Mouse (Mus musculus): ENCODE data around the gene Rdh7. TPM values are rescaled to one million over a fixed set of nuclear protein-coding genes. Genes with fewer than 3 reads are reported as not detected.
"Not testable (repeated sequence)": the region's sequence is repeated elsewhere in the genome, so short reads cannot be mapped to it uniquely, and the experiment has no call there.

Rdh7 gene
- polyA plus RNA-seq, 1 experiment from 2014 or later, result not detected

DNA sequence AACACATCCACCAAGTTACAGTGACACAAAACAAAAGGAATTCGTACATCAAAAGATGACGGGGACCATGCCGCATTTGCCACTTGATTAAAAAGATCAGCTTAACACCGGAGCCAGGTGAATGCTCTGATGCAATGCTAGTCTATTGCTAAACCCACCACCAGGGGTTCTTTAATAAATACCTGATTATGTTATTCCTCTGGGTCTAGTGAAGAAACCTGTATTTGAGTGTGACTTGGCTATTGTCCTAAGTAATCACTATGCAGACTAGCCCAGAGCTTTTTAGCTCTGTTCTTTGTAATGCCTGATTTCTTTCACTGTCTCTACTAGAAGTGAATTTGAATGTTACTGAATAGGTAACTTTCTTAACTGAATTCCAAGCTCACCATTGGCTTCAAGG lies 7.6 kb downstream of the Rdh7 start:
- DNase-seq (ENCODE audit: low spot score), result no peak
- Histone ChIP-seq H3K4me3 (no peak overlapping the region), H3K4me1 (peaks cover 21% of the 10 kb centered on the region), H3K27ac (no peak overlapping the region), H3K9me3 (no peaks in the 10 kb centered on the region), H3K36me3 (no peaks in the 10 kb centered on the region), H3K27me3 (ENCODE audit: insufficient read depth, poor library complexity, severe bottlenecking) (no peaks in the 10 kb centered on the region)
- WGBS, result 84% methylated on average over 4 of the region's 4 CpGs

DNA sequence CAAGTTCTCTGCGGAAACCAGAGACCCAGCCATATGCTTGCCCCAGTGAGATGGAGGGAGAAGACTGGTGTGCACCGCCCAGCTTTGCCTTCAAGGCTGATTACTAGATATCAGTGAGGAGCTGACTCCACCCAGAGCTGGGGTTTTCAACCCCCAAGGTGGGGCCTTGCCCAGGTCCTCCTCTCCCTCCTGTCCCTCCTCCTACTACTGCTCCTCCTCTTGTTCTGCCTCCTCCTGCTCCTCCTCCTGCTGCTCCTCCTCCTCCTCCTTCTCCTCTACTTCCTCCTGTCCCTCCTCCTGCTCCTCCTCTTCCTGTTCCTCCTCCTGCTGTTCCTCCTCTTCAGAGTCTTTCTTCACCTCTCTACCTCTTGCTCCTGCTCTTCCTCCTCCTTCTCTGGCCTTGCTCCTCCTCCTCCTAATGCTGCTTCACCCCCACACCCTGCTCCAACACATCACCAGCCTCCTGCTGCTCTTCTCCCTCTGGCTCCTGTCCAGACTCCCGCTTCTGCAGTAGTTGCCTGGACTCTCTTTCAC lies 9.4 kb downstream of the Rdh7 start:
- Histone ChIP-seq H3K27me3 (ENCODE audit: insufficient read depth, poor library complexity, severe bottlenecking) (no peaks in the 10 kb centered on the region), H3K36me3 (no peaks in the 10 kb centered on the region), H3K4me1 (peaks cover 21% of the 10 kb centered on the region), H3K4me3 (no peak overlapping the region), H3K9me3 (no peaks in the 10 kb centered on the region), H3K27ac (no peak overlapping the region)
- DNase-seq (ENCODE audit: low spot score), result no peak
- WGBS, result 73% methylated on average over 3 of the region's 3 CpGs

DNA sequence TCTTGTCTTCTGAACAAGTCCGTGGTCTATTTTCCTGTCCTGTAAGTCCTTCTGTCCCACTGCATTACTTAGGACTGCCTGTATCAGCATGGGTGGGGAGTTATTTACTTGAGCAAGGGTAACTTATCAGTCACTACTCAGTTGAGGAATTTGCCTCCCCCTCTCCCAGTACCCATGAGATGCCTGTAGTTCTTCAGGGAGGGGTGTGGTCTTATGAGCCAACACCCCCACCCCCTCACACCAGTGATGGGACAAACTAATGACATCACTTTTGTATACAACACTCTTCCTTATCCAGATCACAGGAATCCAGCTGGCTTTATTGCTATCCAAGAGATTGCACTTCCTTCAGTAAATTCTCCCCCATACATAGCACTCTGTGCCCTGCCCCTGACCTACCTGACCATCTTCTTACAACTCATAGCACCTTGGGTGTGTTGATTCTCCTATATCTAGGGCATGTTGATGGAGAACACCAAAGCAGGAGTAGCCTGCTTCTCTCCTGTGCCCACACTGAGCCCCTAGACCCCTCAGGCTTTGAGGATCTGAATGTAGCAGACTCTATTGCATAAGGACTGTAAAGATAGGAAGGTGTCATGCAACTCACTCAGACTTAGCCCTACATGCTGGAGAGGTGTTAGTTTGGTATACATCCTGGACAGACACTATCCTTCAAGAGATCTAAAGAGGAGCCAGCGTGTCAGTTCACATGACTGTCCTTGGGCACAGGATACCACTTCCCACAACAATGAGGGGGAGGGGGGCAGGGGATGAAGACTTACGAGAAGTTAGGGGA lies 10.2 kb downstream of the Rdh7 start:
- DNase-seq (ENCODE audit: low spot score), result no peak
- peaks cover 21% of the 10 kb centered on the region for H3K4me1 ChIP-seq

DNA sequence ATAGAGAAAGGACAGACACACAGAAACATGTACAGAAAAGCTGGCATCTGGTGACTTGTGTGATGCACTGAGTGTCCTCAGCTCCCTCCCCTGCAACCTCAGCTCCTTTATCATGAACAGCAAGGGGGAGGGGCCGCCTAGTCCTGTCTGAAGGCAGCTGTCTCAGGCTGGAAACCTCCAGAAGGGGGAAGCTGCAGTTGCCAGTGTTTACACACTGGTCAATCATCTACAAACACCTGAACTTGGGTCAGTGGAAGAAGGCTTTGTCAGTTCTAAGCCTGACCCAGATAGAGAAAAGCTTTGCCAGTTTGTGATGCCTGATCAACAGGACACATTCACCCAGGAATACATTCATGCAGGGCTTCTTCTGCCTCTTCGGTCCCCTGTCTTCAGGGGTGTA lies 10.9 kb downstream of the Rdh7 start:
- Histone ChIP-seq H3K27ac (no peak overlapping the region), H3K9me3 (no peaks in the 10 kb centered on the region), H3K36me3 (no peaks in the 10 kb centered on the region), H3K27me3 (ENCODE audit: insufficient read depth, poor library complexity, severe bottlenecking) (no peaks in the 10 kb centered on the region), H3K4me1 (peaks cover 21% of the 10 kb centered on the region), H3K4me3 (no peak overlapping the region)
- WGBS, result 14% methylated on average over 2 of the region's 2 CpGs
- DNase-seq (ENCODE audit: low spot score), result no peak

More for the DNA sequence above, 10.2 kb downstream of the Rdh7 start:
- Histone ChIP-seq H3K9me3 (no peaks in the 10 kb centered on the region), H3K4me3 (no peak overlapping the region), H3K27me3 (ENCODE audit: insufficient read depth, poor library complexity, severe bottlenecking) (no peaks in the 10 kb centered on the region), H3K27ac (no peak overlapping the region), H3K36me3 (no peaks in the 10 kb centered on the region)
- 53% methylated on average over 3 of the region's 3 CpGs for WGBS

DNA sequence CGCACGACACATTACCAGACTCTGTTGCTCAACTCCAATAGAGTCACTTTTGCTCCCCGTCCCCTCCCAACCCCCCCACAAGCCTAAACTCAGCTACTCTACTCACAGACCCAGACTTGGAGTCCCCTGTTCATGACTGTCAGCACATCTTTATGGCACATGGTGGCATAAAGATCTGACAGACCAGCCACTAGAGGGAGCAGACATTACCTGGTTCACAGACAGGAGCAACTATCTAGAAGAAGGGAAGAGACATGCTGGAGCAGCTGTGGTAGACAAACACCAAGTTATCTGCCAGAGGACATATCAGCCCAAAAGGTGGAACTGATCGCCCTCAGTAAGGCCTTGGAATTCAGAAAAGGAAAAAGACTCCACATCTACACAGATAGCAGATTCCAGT lies 16.1 kb downstream of the Rdh7 start:
- DNase-seq (ENCODE audit: low spot score), result no peak
- Histone ChIP-seq H3K9me3 (no peaks in the 10 kb centered on the region), H3K4me3 (no peak overlapping the region), H3K27me3 (ENCODE audit: insufficient read depth, poor library complexity, severe bottlenecking) (no peaks in the 10 kb centered on the region), H3K27ac (no peak overlapping the region), H3K36me3 (no peaks in the 10 kb centered on the region), H3K4me1 (peaks cover under 1% of the 10 kb centered on the region; the same call in 1 of the 2 replicates)
- 76% methylated on average over 4 of the region's 4 CpGs for WGBS

DNA sequence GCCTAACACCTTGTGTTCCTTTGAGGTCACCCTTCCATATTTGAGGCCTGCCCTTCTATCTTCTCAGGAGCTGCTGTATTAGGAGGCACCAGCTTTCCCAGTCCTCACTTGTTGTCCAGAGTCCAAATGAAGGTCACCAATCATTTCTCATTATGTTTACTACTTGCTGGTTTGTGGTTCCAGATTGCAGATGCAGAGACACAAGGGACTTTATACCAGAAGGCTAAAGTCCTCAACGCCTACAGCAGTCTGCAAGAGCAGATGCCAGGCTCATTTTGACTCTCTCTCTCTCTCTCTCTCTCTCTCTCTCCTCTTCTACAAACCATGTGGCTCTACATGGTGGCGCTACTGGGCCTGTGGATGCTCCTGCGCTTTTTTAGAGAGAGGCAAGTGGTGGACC lies 22.4 kb downstream of the Rdh7 start, which contains the start of gene Rdh16f2:
Rdh16f2 (plus strand) TSS at position 243 of the 400 bp plus-strand sequence.
- 71% methylated on average over 3 of the region's 3 CpGs for WGBS
- Histone ChIP-seq H3K4me1 (no peaks in the 10 kb centered on the region), H3K9me3 (no peaks in the 10 kb centered on the region), H3K4me3 (no peak within 1 kb of the TSS), H3K27ac (no peak within 1 kb of the TSS), H3K27me3 (ENCODE audit: insufficient read depth, poor library complexity, severe bottlenecking) (no peaks in the 10 kb centered on the region), H3K36me3 (no peaks in the 10 kb centered on the region)
- DNase-seq (ENCODE audit: low spot score), result no peak

DNA sequence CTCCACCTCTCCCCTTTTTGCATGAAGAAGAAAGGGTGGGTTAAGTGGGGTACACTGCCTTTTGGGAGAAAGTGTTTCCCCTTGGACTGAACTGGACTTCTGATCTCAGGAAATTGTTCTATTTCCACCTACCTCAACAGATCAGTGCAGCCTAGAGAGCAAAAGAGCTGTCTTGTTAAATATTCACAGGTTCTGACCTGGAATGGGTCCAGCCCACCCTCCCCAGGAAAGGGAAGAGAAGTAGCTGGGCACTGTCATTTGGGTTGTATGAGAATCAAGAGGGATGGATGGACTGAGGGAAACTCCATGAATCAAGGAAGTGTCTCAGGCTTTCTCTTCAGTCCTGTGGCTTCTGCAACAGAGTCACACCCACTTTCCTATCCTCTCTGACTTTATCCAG lies 23.7 kb downstream of the Rdh7 start:
- no peaks in the 10 kb centered on the region for H3K4me1 ChIP-seq
- no peaks in the 10 kb centered on the region for H3K27me3 ChIP-seq (ENCODE audit: insufficient read depth, poor library complexity, severe bottlenecking)
- H3K27ac ChIP-seq, result no peak overlapping the region
- no peak for DNase-seq (ENCODE audit: low spot score)
- H3K4me3 ChIP-seq, result no peak overlapping the region
- H3K9me3 ChIP-seq, result no peaks in the 10 kb centered on the region
- no peaks in the 10 kb centered on the region for H3K36me3 ChIP-seq

DNA sequence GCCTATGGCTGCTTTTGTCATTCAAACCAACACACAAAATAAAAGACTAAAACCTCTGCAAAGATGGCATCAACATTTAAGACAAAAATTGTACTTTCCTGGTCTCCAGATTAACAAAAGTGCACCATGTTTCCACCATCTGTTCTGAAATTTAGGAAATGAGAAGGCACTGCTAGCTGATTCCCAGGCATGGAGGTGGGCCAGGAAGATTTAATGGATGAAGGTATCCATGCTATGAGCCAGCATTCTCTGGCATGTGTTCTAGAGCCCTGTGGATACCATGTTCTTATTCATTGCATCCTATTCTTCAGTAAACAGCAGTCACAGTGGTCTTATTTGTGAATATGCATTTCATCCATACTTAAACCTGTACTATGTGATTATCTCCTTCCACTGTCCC lies 32.2 kb downstream of the Rdh7 start:
- H3K27me3 ChIP-seq (ENCODE audit: insufficient read depth, poor library complexity, severe bottlenecking), result no peaks in the 10 kb centered on the region
- no peaks in the 10 kb centered on the region for H3K36me3 ChIP-seq
- no peaks in the 10 kb centered on the region for H3K4me1 ChIP-seq
- no peak overlapping the region for H3K4me3 ChIP-seq
- H3K27ac ChIP-seq, result no peak overlapping the region
- DNase-seq (ENCODE audit: low spot score), result no peak
- H3K9me3 ChIP-seq, result no peaks in the 10 kb centered on the region

DNA sequence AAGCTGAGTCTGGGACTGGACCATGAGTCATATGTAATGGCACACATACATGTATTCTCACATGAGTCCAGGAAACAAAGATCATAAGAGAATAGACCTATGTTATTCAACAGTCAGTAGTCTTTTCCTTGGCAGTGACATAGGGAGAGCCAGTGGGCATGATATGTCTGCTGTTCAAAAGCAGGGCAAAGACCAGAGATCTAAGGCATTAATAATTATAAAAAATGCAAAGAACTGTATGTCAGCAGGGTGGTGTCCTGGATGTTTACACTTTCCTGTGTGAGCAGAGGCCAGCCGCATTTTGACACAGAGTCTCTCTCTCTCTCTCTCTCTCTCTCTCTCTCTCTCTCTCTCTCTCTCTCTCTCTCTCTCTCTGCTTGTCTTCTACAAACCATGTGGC lies 39.0 kb downstream of the Rdh7 start, which contains the start of gene Rdh19:
Rdh19 (plus strand) TSS at position 301 of the 400 bp plus-strand sequence.
- Histone ChIP-seq H3K4me3 (no peak within 1 kb of the TSS), H3K4me1 (no peaks in the 10 kb centered on the region), H3K36me3 (no peaks in the 10 kb centered on the region), H3K9me3 (no peaks in the 10 kb centered on the region), H3K27me3 (ENCODE audit: insufficient read depth, poor library complexity, severe bottlenecking) (no peaks in the 10 kb centered on the region), H3K27ac (no peak within 1 kb of the TSS)
- WGBS, result 71% methylated on average over 1 of the region's 1 CpGs
- no peak for DNase-seq (ENCODE audit: low spot score)

DNA sequence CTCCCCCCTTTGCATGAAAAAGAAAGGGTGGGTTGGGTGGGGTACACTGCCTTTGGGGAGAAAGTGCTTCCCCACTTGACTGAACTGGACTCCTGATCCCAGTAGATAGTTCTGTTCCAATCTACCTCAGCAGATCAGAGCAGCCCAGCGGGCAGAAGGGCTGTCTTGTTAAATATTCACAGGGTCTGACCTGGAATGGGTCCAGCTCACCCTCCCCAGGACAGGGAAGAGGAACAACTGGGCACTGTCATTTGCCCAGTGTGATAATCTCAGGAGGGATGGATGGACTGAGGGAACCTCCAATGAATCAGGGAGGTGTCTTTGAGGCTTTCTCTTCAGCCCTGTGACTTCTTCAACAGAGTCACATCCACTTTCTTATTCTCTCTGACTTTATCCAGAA lies 40.5 kb downstream of the Rdh7 start:
- no peaks in the 10 kb centered on the region for H3K4me1 ChIP-seq
- no peaks in the 10 kb centered on the region for H3K9me3 ChIP-seq
- H3K27ac ChIP-seq, result no peak overlapping the region
- H3K4me3 ChIP-seq, result no peak overlapping the region
- DNase-seq (ENCODE audit: low spot score), result no peak
- no peaks in the 10 kb centered on the region for H3K27me3 ChIP-seq (ENCODE audit: insufficient read depth, poor library complexity, severe bottlenecking)
- no peaks in the 10 kb centered on the region for H3K36me3 ChIP-seq
- WGBS, result 76% methylated on average over 1 of the region's 1 CpGs

DNA sequence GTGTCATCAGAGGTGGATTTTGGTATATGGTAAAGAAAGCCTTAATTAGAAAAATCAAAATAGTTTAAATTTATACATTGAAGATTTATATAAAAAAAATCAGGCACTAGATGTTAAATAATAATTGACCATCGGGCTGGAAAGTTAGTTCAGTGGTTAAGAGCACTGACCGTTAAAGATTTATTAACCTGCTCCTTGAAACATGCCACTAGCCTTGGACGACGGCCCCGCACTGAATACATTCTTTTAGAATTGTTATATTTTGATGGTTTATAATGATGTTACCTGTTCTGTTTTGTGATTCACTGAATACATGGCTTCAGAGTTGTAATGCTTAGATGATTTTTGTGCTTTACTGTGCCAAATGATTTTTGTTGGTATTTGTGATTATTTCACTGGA lies 42.7 kb downstream of the Rdh7 start:
- not testable (repeated sequence) for H3K9me3 ChIP-seq; H3K27me3 ChIP-seq (ENCODE audit: insufficient read depth, poor library complexity, severe bottlenecking); H3K4me1 ChIP-seq; H3K4me3 ChIP-seq; H3K27ac ChIP-seq; H3K36me3 ChIP-seq; DNase-seq (ENCODE audit: low spot score)
- 92% methylated on average over 5 of the region's 5 CpGs for WGBS

DNA sequence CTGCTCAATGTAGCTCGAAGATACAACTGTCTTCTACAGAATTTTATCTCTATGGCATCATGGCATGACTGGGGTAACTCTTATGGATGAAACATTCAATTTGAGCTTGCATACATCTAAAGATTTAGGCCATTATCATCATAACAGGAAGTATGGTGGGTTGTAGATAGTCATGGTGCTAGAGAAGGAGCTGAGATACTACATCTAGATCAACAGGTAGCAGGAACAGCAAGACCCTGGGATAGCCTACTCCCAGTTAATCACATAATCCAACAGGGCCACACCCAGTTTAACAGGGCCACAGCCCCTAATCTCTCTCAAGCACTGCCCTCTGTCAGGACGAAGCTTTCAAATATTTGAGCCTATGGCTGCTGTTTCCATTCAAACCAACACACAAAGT lies 47.8 kb downstream of the Rdh7 start:
- H3K4me3 ChIP-seq, result no peak overlapping the region
- no peaks in the 10 kb centered on the region for H3K27me3 ChIP-seq (ENCODE audit: insufficient read depth, poor library complexity, severe bottlenecking)
- DNase-seq (ENCODE audit: low spot score), result no peak
- H3K36me3 ChIP-seq, result no peaks in the 10 kb centered on the region
- no peak overlapping the region for H3K27ac ChIP-seq
- 67% methylated on average over 2 of the region's 2 CpGs for WGBS
- 0 out of 2 replicates have a peak, but pooled peaks cover 3% of the 10 kb centered on the region for H3K9me3 ChIP-seq
- H3K4me1 ChIP-seq, result no peaks in the 10 kb centered on the region

DNA sequence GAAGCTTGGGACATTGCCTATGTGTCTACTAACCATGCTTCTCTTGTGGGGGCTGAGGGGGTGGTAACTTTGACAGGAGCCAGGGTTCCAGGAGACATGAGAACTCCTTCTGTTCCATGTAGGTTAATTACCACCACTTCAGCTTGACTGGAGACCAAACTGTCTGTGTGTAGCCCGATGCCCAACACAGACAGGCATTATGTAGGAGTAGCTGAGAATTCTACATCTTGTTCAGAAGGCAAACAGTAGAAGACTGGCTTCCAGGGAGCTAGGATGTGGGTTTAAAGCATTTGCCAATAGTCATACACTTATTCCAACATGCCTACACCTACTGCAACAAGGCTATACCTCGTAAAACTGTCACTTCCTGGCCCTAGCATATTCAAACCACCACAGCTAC lies 50.1 kb downstream of the Rdh7 start:
- Histone ChIP-seq H3K4me1 (no peaks in the 10 kb centered on the region), H3K27me3 (ENCODE audit: insufficient read depth, poor library complexity, severe bottlenecking) (no peaks in the 10 kb centered on the region), H3K9me3 (0 out of 2 replicates have a peak, but pooled peaks cover 3% of the 10 kb centered on the region), H3K27ac (no peak overlapping the region), H3K36me3 (no peaks in the 10 kb centered on the region), H3K4me3 (no peak overlapping the region)
- DNase-seq (ENCODE audit: low spot score), result no peak
- 84% methylated on average over 2 of the region's 2 CpGs for WGBS

DNA sequence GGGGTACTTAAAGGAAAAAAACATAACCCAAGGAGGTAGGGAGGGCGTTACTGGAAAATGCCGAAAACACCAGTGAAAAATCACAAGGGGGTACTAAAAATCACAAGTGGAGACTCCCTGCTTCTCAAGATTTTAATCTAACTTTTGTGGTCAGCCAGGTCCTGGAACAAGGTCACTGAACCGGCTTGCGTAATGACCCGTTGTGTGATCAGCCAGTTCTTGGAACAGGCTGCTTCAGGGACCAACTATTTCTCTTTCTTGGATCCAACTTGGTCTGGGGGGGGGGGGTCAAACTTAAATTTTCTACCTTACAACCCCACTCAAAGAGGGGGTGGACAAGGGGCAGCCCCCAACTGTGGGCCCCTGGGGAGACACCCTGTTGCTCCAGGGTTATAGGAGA lies 50.8 kb downstream of the Rdh7 start:
- 89% methylated on average over 5 of the region's 5 CpGs for WGBS
- not testable (repeated sequence) for H3K9me3 ChIP-seq; H3K27ac ChIP-seq; H3K36me3 ChIP-seq; H3K4me1 ChIP-seq; H3K4me3 ChIP-seq; H3K27me3 ChIP-seq (ENCODE audit: insufficient read depth, poor library complexity, severe bottlenecking); DNase-seq (ENCODE audit: low spot score)

Data from heart, embryonic 10.5 days (tissue).